Mouse (Mus musculus) CH12.LX (cell line): ENCODE measurements at regions not wholly inside any gene's neighbourhood (a gene's known extent, or its start where the extent isn't known, plus 50 kb on each side); places are given as distances from the start of the nearest gene placed in this dataset.

Source experiments
- DNase-seq: peaks from one replicate; pipeline ENCODE4 v3.0.0-alpha.2; 2013; ENCODE audit errors: extremely low read depth
- H3K27ac ChIP-seq: 2 replicates; pipeline ENCODE4 v1.5.1; 2012; ENCODE audit warnings: low read depth, mild to moderate bottlenecking, control low read depth, moderate library complexity; ENCODE audit not compliant: insufficient read depth
- H3K27me3 ChIP-seq: replicated peaks from 2 replicates; pipeline ENCODE3; 2012; ENCODE audit warnings: inconsistent platforms
- H3K36me3 ChIP-seq, 2 experiments: replicated peaks in 1 of 2; 2 replicates each; pipeline versions ENCODE3 to v1.6.1; 2012; ENCODE audit warnings: inconsistent platforms in 1 of 2, low read length in 1 of 2, mild to moderate bottlenecking in 1 of 2, mixed read lengths in 1 of 2, moderate library complexity in 1 of 2; ENCODE audit not compliant: control insufficient read depth in 1 of 2, insufficient read depth in 1 of 2
- H3K4me1 ChIP-seq, 2 experiments: 2 replicates each; pipeline ENCODE4 v1.6.1; 2012; ENCODE audit warnings: inconsistent platforms in 1 of 2, moderate library complexity in 1 of 2; ENCODE audit not compliant: insufficient read depth in 2 of 2, control insufficient read depth in 1 of 2
- H3K4me2 ChIP-seq: 2 replicates; pipeline ENCODE4 v1.6.1; 2012; ENCODE audit warnings: low read depth, mild to moderate bottlenecking, control low read depth; ENCODE audit not compliant: poor library complexity, insufficient read depth, severe bottlenecking
- H3K4me3 ChIP-seq, 3 experiments: fragments of 150-350 bp in 1 of 3; sonication (generic) in 1 of 3; replicated peaks in 1 of 3; 2 replicates each; pipeline versions ENCODE3 to v1.5.1; 2011 to 2012; ENCODE audit warnings: low read depth in 2 of 3, low read length in 2 of 3, mild to moderate bottlenecking in 2 of 3, moderate library complexity in 2 of 3, control low read depth in 1 of 3, improper control_type of control experiment in 1 of 3, inconsistent platforms in 1 of 3, mixed read lengths in 1 of 3; ENCODE audit not compliant: poor library complexity in 1 of 3
- H3K79me2 ChIP-seq: replicated peaks from 2 replicates; pipeline ENCODE4 v1.6.1; 2012; ENCODE audit warnings: mild to moderate bottlenecking, moderate library complexity; ENCODE audit not compliant: control insufficient read depth, poor library complexity, insufficient read depth, severe bottlenecking; ENCODE audit errors: extremely low read depth
- H3K9ac ChIP-seq: 2 replicates; pipeline ENCODE4 v1.6.1; 2012; ENCODE audit warnings: low read depth, mild to moderate bottlenecking, control low read depth, moderate library complexity; ENCODE audit not compliant: insufficient read depth
- H3K9me3 ChIP-seq: replicated peaks from 2 replicates; pipeline ENCODE3; 2012; ENCODE audit warnings: low read length, inconsistent platforms, mixed read lengths
- CTCF ChIP-seq, 2 experiments: IDR thresholded peaks in 1 of 2; conservative IDR thresholded peaks in 1 of 2; 2 replicates each; pipeline ENCODE4 v1.5.1; 2011 to 2012; ENCODE audit warnings: low read depth in 2 of 2, low read length in 2 of 2, improper control_type of control experiment in 1 of 2, inconsistent platforms in 1 of 2, mild to moderate bottlenecking in 1 of 2, moderate library complexity in 1 of 2
- E2F4 ChIP-seq: IDR thresholded peaks from 2 replicates; pipeline ENCODE4 v1.6.1; 2011; ENCODE audit warnings: low read depth, low read length, improper control_type of control experiment; ENCODE audit not compliant: insufficient replicate concordance
- ELF1 ChIP-seq: IDR thresholded peaks from 2 replicates; pipeline ENCODE4 v1.6.1; 2014; ENCODE audit warnings: low read depth, mild to moderate bottlenecking, inconsistent platforms, low read length, improper control_type of control experiment
- ETS1 ChIP-seq: conservative IDR thresholded peaks from 2 replicates; pipeline ENCODE4 v1.6.1; 2012; ENCODE audit warnings: low read depth, mild to moderate bottlenecking, inconsistent platforms, low read length, improper control_type of control experiment, moderate library complexity
- GABPA ChIP-seq: IDR thresholded peaks from 2 replicates; pipeline ENCODE4 v1.6.1; 2012; ENCODE audit warnings: low read depth, low read length, improper control_type of control experiment, inconsistent platforms; ENCODE audit not compliant: insufficient replicate concordance
- HCFC1 ChIP-seq: IDR thresholded peaks from 2 replicates; pipeline ENCODE4 v1.6.1; 2012; ENCODE audit warnings: low read depth, mild to moderate bottlenecking, inconsistent platforms, low read length, improper control_type of control experiment
- JUN ChIP-seq: IDR thresholded peaks from 2 replicates; pipeline ENCODE4 v1.6.1; 2011; ENCODE audit warnings: low read depth, mild to moderate bottlenecking, low read length, improper control_type of control experiment, moderate library complexity; ENCODE audit not compliant: insufficient read depth
- MAX ChIP-seq: IDR thresholded peaks from 2 replicates; pipeline ENCODE4 v1.6.1; 2011; ENCODE audit warnings: low read length, improper control_type of control experiment
- MXI1 ChIP-seq: IDR thresholded peaks from 2 replicates; pipeline ENCODE4 v1.6.1; 2011; ENCODE audit warnings: mild to moderate bottlenecking, low read depth, low read length, improper control_type of control experiment
- MYC ChIP-seq: IDR thresholded peaks from 2 replicates; pipeline ENCODE4 v1.6.1; 2011; ENCODE audit warnings: low read depth, mild to moderate bottlenecking, improper control_type of control experiment, low read length
- POLR2A ChIP-seq: IDR thresholded peaks from 2 replicates; pipeline ENCODE4 v1.6.1; 2011; ENCODE audit warnings: low read depth, mild to moderate bottlenecking, improper control_type of control experiment, low read length
- ZMIZ1 ChIP-seq: IDR thresholded peaks from 2 replicates; pipeline ENCODE4 v1.6.1; 2012; ENCODE audit warnings: low read depth, mild to moderate bottlenecking, inconsistent platforms, low read length, improper control_type of control experiment
- dilution Hi-C: fragments of 300-500 bp; cut with MboI; formaldehyde crosslinking; loops from 2 replicates; pipeline ENCODE4 v1.14.3; 2020; ENCODE audit warnings: low sequenced_read_pairs; ENCODE audit not compliant: extremely low pct_unique_long_range_greater_than_20kb, extremely low pct_ligation_motif_present
- in situ Hi-C: fragments of 300-500 bp; cut with MboI; formaldehyde crosslinking; loops from 3 replicates; pipeline ENCODE4 v1.14.3; 2019; ENCODE audit warnings: low sequenced_read_pairs, low pct_ligation_motif_present, low pct_unique_long_range_greater_than_20kb, mixed read lengths

DNA sequence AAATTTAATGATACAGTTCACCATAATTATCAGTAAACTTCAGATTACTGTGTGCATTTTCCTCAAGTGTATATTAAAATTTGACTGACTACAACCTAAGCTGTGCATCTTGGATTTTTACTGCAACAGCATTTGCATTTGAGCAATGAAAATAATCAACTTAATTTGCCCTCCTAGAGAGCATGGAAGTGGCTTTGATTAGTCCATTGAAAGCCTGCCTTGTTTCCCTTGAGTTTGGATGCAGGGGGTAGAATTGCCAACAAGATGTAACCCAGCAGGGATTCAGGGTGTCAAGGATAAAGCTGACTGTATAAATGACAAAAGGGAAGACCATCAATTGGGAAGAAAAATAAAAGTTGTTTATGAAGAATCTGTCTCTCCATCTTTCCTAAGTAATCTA, 226.1 kb upstream of the Gm21833 start:
- no peaks in the 10 kb centered on the region for H3K27me3 ChIP-seq
- no peak overlapping the region for H3K4me2 ChIP-seq
- H3K36me3 ChIP-seq = no peaks in the 10 kb centered on the region
- no peak overlapping the region for H3K27ac ChIP-seq
- H3K4me1 ChIP-seq = no peaks in the 10 kb centered on the region
- in situ Hi-C loops = no loop called here
- TF ChIP-seq ZMIZ1 (no peak), ETS1 (no peak), E2F4 (no peak), ELF1 (no peak), POLR2A (no peak), GABPA (no peak), HCFC1 (no peak), MAX (no peak), JUN (no peak), CTCF (conservative IDR thresholded peaks at IDR 0.05 in 1 of 2, IDR thresholded peaks at IDR 0.05 in 1 of 2; ENCODE audit: low read depth in 2 of 2, low read length in 2 of 2) (no peak), MXI1 (no peak), MYC (no peak)
- H3K9ac ChIP-seq = no peak overlapping the region
- H3K4me3 ChIP-seq = peak overlapping the region in 1 of 3 experiments; percentile 7
- H3K79me2 ChIP-seq = no peaks in the 10 kb centered on the region
- no peak for DNase-seq
- dilution Hi-C loops = no loop called here
- H3K9me3 ChIP-seq = peaks cover 54% of the 10 kb centered on the region
